Mouse (Mus musculus): ENCODE measurements around the gene Kcnh1.

DNA sequence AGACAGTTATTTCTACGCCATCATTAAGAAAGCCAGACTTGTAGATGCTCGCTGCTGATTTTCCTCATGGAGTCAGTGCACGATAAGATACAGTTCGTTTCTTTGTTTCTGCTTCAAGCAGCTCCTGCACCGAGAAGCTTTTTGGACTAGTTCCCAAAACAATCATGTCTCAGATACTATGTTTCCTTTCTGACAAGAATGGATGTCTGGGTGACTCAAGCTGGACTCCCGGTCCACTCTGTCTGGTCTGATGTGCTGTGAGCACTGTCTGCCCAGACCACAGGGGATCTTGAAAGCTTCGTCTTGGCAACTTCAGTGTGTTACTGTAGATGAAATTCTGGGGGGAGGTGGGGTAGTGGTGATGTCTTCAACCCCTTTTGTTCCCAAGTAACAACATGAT, 109.8 kb downstream of the Kcnh1 start:
- no peak for TF ChIP-seq CTCF (IDR thresholded peaks at IDR 0.05; ENCODE audit: extremely low read depth, insufficient read depth, low read length)
- TF ChIP-seq POLR2A (IDR thresholded peaks at IDR 0.05; ENCODE audit: extremely low read depth, insufficient read depth, low read length), result no peak
